Mouse (Mus musculus): ENCODE measurements around the gene Cep70. TPM values are rescaled to one million over a fixed set of nuclear protein-coding genes. Genes with fewer than 3 reads are reported as not detected.

The Cep70 gene
- polyA plus RNA-seq (2017; shearing (Covaris generic)): 10 to 100 TPM; 13.7 to 14.1 TPM

GRCm38 (mm10) chr9:99243190-99243894 is at the start of gene Cep70:
Cep70 (plus strand) TSS chr9:99243367.

GRCm38 (mm10) chr9:99237139-99237538 is 6.0 kb upstream of the Cep70 start, which contains the start of gene Faiml:
Faiml (minus strand) TSS chr9:99237239.

Other genes with a start within 250 kb of the Cep70 start
- 1 to 10 TPM; 1.1 TPM for gene Gm1123, start 207.7 kb upstream of the Cep70 start, polyA plus RNA-seq (2017; shearing (Covaris generic))
- gene Pik3cb, start 102.7 kb upstream of the Cep70 start, polyA plus RNA-seq (2017; shearing (Covaris generic)): 1 to 10 TPM; 5.0 TPM
- not detected for gene Faiml, start 6.1 kb upstream of the Cep70 start, polyA plus RNA-seq (2017; shearing (Covaris generic))
- not detected for gene Esyt3, start 115.2 kb downstream of the Cep70 start, polyA plus RNA-seq (2017; shearing (Covaris generic))
- 1 to 10 TPM in 1 of 2 experiments, not detected in 1; 2.0 TPM for gene Mras, start 194.0 kb downstream of the Cep70 start, polyA plus RNA-seq (2017; shearing (Covaris generic))
- not detected for gene Nme9, start 208.1 kb downstream of the Cep70 start, polyA plus RNA-seq (2017; shearing (Covaris generic))

All from activated CD4-positive, CD25-positive, alpha-beta regulatory T cell (primary cell).